Mouse (Mus musculus): ENCODE measurements at regions not wholly inside any gene's neighbourhood (a gene's known extent, or its start where the extent isn't known, plus 50 kb on each side); places are given as distances from the start of the nearest gene placed in this dataset.

- H3K27me3 ChIP-seq (replicated peaks), result no peaks in the 10 kb centered on the region
- no peaks in the 10 kb centered on the region for H3K36me3 ChIP-seq
- no peak overlapping the region for H3K4me2 ChIP-seq
- H3K9me3 ChIP-seq (replicated peaks), result no peaks in the 10 kb centered on the region
- no peak overlapping the region for H3K27ac ChIP-seq (replicated peaks)
- H3K9ac ChIP-seq (replicated peaks), result no peak overlapping the region
- 50% methylated on average over 2 of the region's 2 CpGs for WGBS
- no peak for ATAC-seq (ENCODE audit: low FRiP score)
- no peak overlapping the region for H3K4me3 ChIP-seq (replicated peaks)
- no peaks in the 10 kb centered on the region for H3K4me1 ChIP-seq
Observed at GRCm38 (mm10) chr12:92589725-92590124, 740.8 kb upstream of the Sel1l start.

GRCm38 (mm10) chr12:92589305-92589704, 740.3 kb upstream of the Sel1l start:
- 47% methylated on average over 6 of the region's 6 CpGs for WGBS
- H3K9ac ChIP-seq (replicated peaks), result no peak overlapping the region
- no peaks in the 10 kb centered on the region for H3K9me3 ChIP-seq (replicated peaks)
- no peak overlapping the region for H3K4me3 ChIP-seq (replicated peaks)
- H3K27ac ChIP-seq (replicated peaks), result no peak overlapping the region
- no peaks in the 10 kb centered on the region for H3K27me3 ChIP-seq (replicated peaks)
- H3K4me1 ChIP-seq, result no peaks in the 10 kb centered on the region
- no peaks in the 10 kb centered on the region for H3K36me3 ChIP-seq
- ATAC-seq (ENCODE audit: low FRiP score), result no peak
- no peak overlapping the region for H3K4me2 ChIP-seq

- ATAC-seq (ENCODE audit: low FRiP score), result no peak
- H3K4me2 ChIP-seq, result no peak overlapping the region
- H3K4me1 ChIP-seq, result no peaks in the 10 kb centered on the region
- no peak overlapping the region for H3K27ac ChIP-seq (replicated peaks)
- H3K27me3 ChIP-seq (replicated peaks), result no peaks in the 10 kb centered on the region
- 87% methylated on average over 1 of the region's 1 CpGs for WGBS
- no peak overlapping the region for H3K4me3 ChIP-seq (replicated peaks)
- no peaks in the 10 kb centered on the region for H3K9me3 ChIP-seq (replicated peaks)
- no peaks in the 10 kb centered on the region for H3K36me3 ChIP-seq
- no peak overlapping the region for H3K9ac ChIP-seq (replicated peaks)
Observed at GRCm38 (mm10) chr12:92578596-92578995, 729.6 kb upstream of the Sel1l start.
